Mouse (Mus musculus): ENCODE measurements at regions not wholly inside any gene's neighbourhood (a gene's known extent, or its start where the extent isn't known, plus 50 kb on each side); places are given as distances from the start of the nearest gene placed in this dataset.

- no peak for ATAC-seq (replicated peaks in 1 of 2; ENCODE audit: insufficient read depth in 1 of 2, low FRiP score in 2 of 2, low TSS enrichment in 1 of 2, low read depth in 1 of 2, poor library complexity in 2 of 2, severe bottlenecking in 2 of 2)
These were observed 151.4 kb downstream of the Abcc12 start for GRCm38 (mm10) chr8:86428998-86429651.

- no peak for ATAC-seq (replicated peaks in 1 of 2; ENCODE audit: insufficient read depth in 1 of 2, low FRiP score in 2 of 2, low TSS enrichment in 1 of 2, low read depth in 1 of 2, poor library complexity in 2 of 2, severe bottlenecking in 2 of 2)
These were observed 152.4 kb downstream of the Abcc12 start for GRCm38 (mm10) chr8:86428131-86428530.

- no peak for ATAC-seq (replicated peaks in 1 of 2; ENCODE audit: insufficient read depth in 1 of 2, low FRiP score in 2 of 2, low TSS enrichment in 1 of 2, low read depth in 1 of 2, poor library complexity in 2 of 2, severe bottlenecking in 2 of 2)
These were observed 154.4 kb downstream of the Abcc12 start for GRCm38 (mm10) chr8:86426056-86426455.

- ATAC-seq (replicated peaks in 1 of 2; ENCODE audit: insufficient read depth in 1 of 2, low FRiP score in 2 of 2, low TSS enrichment in 1 of 2, low read depth in 1 of 2, poor library complexity in 2 of 2, severe bottlenecking in 2 of 2) = no peak
These were observed 155.1 kb downstream of the Abcc12 start for GRCm38 (mm10) chr8:86425382-86425781.

GRCm38 (mm10) chr8:86419059-86419651 lies 161.3 kb downstream of the Abcc12 start:
- ATAC-seq (replicated peaks in 1 of 2; ENCODE audit: insufficient read depth in 1 of 2, low FRiP score in 2 of 2, low TSS enrichment in 1 of 2, low read depth in 1 of 2, poor library complexity in 2 of 2, severe bottlenecking in 2 of 2) = no peak

- no peak for ATAC-seq (replicated peaks in 1 of 2; ENCODE audit: insufficient read depth in 1 of 2, low FRiP score in 2 of 2, low TSS enrichment in 1 of 2, low read depth in 1 of 2, poor library complexity in 2 of 2, severe bottlenecking in 2 of 2)
These were observed 162.0 kb downstream of the Abcc12 start for GRCm38 (mm10) chr8:86418414-86418981.

GRCm38 (mm10) chr8:86415208-86415607 lies 165.3 kb downstream of the Abcc12 start:
- no peak for ATAC-seq (replicated peaks in 1 of 2; ENCODE audit: insufficient read depth in 1 of 2, low FRiP score in 2 of 2, low TSS enrichment in 1 of 2, low read depth in 1 of 2, poor library complexity in 2 of 2, severe bottlenecking in 2 of 2)

- ATAC-seq (replicated peaks in 1 of 2; ENCODE audit: insufficient read depth in 1 of 2, low FRiP score in 2 of 2, low TSS enrichment in 1 of 2, low read depth in 1 of 2, poor library complexity in 2 of 2, severe bottlenecking in 2 of 2) = no peak
These were observed 169.3 kb downstream of the Abcc12 start for GRCm38 (mm10) chr8:86411232-86411631.

GRCm38 (mm10) chr8:86406196-86406595 lies 174.3 kb downstream of the Abcc12 start:
- ATAC-seq (replicated peaks in 1 of 2; ENCODE audit: insufficient read depth in 1 of 2, low FRiP score in 2 of 2, low TSS enrichment in 1 of 2, low read depth in 1 of 2, poor library complexity in 2 of 2, severe bottlenecking in 2 of 2) = no peak

GRCm38 (mm10) chr8:86403434-86403833 lies 177.1 kb downstream of the Abcc12 start:
- ATAC-seq (replicated peaks in 1 of 2; ENCODE audit: insufficient read depth in 1 of 2, low FRiP score in 2 of 2, low TSS enrichment in 1 of 2, low read depth in 1 of 2, poor library complexity in 2 of 2, severe bottlenecking in 2 of 2) = no peak

GRCm38 (mm10) chr8:86401946-86402345 lies 178.5 kb downstream of the Abcc12 start:
- no peak for ATAC-seq (replicated peaks in 1 of 2; ENCODE audit: insufficient read depth in 1 of 2, low FRiP score in 2 of 2, low TSS enrichment in 1 of 2, low read depth in 1 of 2, poor library complexity in 2 of 2, severe bottlenecking in 2 of 2)

GRCm38 (mm10) chr8:86395121-86395520 lies 185.4 kb downstream of the Abcc12 start:
- no peak for ATAC-seq (replicated peaks in 1 of 2; ENCODE audit: insufficient read depth in 1 of 2, low FRiP score in 2 of 2, low TSS enrichment in 1 of 2, low read depth in 1 of 2, poor library complexity in 2 of 2, severe bottlenecking in 2 of 2)

- no peak for ATAC-seq (replicated peaks in 1 of 2; ENCODE audit: insufficient read depth in 1 of 2, low FRiP score in 2 of 2, low TSS enrichment in 1 of 2, low read depth in 1 of 2, poor library complexity in 2 of 2, severe bottlenecking in 2 of 2)
These were observed 186.7 kb downstream of the Abcc12 start for GRCm38 (mm10) chr8:86393835-86394234.

- no peak for ATAC-seq (replicated peaks in 1 of 2; ENCODE audit: insufficient read depth in 1 of 2, low FRiP score in 2 of 2, low TSS enrichment in 1 of 2, low read depth in 1 of 2, poor library complexity in 2 of 2, severe bottlenecking in 2 of 2)
These were observed 187.1 kb downstream of the Abcc12 start for GRCm38 (mm10) chr8:86393374-86393773.

- ATAC-seq (replicated peaks in 1 of 2; ENCODE audit: insufficient read depth in 1 of 2, low FRiP score in 2 of 2, low TSS enrichment in 1 of 2, low read depth in 1 of 2, poor library complexity in 2 of 2, severe bottlenecking in 2 of 2) = no peak
These were observed 189.8 kb downstream of the Abcc12 start for GRCm38 (mm10) chr8:86390715-86391114.

- ATAC-seq (replicated peaks in 1 of 2; ENCODE audit: insufficient read depth in 1 of 2, low FRiP score in 2 of 2, low TSS enrichment in 1 of 2, low read depth in 1 of 2, poor library complexity in 2 of 2, severe bottlenecking in 2 of 2) = no peak
These were observed 190.5 kb downstream of the Abcc12 start for GRCm38 (mm10) chr8:86389690-86390671.

- no peak for ATAC-seq (replicated peaks in 1 of 2; ENCODE audit: insufficient read depth in 1 of 2, low FRiP score in 2 of 2, low TSS enrichment in 1 of 2, low read depth in 1 of 2, poor library complexity in 2 of 2, severe bottlenecking in 2 of 2)
These were observed 195.2 kb downstream of the Abcc12 start for GRCm38 (mm10) chr8:86385236-86385635.

GRCm38 (mm10) chr8:86381977-86382376 lies 198.5 kb downstream of the Abcc12 start:
- ATAC-seq (replicated peaks in 1 of 2; ENCODE audit: insufficient read depth in 1 of 2, low FRiP score in 2 of 2, low TSS enrichment in 1 of 2, low read depth in 1 of 2, poor library complexity in 2 of 2, severe bottlenecking in 2 of 2) = no peak

Measured in hematopoietic stem cell, adult 5-6 weeks (primary cell).